Mouse (Mus musculus) brain, embryonic 14.5 days (tissue): ENCODE results near the gene Ric1. TPM values are rescaled to one million over a fixed set of nuclear protein-coding genes. Genes with fewer than 3 reads are reported as not detected.

Experiments
- DNase-seq: peaks from one replicate; pipeline ENCODE4 v3.0.0-alpha.2; 2011; ENCODE audit warnings: low read depth
- CTCF ChIP-seq: fragments of 200-500 bp; IDR thresholded peaks from 2 replicates; pipeline ENCODE4 v1.5.1; 2012; ENCODE audit warnings: inconsistent platforms, mild to moderate bottlenecking, moderate library complexity, borderline replicate concordance; ENCODE audit not compliant: insufficient read depth, insufficient read length; ENCODE audit errors: extremely low read depth
- POLR2A ChIP-seq: fragments of 200-500 bp; IDR thresholded peaks from 2 replicates; pipeline ENCODE4 v1.6.1; 2012; ENCODE audit warnings: mild to moderate bottlenecking, inconsistent platforms, borderline replicate concordance; ENCODE audit not compliant: poor library complexity, insufficient read depth, insufficient read length, severe bottlenecking; ENCODE audit errors: extremely low read depth
- polyA plus RNA-seq: library from polyadenylated mRNA; depleted of rRNA; stranded (reverse); fragments of >200 nt; gene quantifications from 2 replicates; pipeline ENCODE4 v1.2.3, GENCODE M21; 2012

The Ric1 gene
- polyA plus RNA-seq, 1 experiment, result 28.4 TPM

DNA sequence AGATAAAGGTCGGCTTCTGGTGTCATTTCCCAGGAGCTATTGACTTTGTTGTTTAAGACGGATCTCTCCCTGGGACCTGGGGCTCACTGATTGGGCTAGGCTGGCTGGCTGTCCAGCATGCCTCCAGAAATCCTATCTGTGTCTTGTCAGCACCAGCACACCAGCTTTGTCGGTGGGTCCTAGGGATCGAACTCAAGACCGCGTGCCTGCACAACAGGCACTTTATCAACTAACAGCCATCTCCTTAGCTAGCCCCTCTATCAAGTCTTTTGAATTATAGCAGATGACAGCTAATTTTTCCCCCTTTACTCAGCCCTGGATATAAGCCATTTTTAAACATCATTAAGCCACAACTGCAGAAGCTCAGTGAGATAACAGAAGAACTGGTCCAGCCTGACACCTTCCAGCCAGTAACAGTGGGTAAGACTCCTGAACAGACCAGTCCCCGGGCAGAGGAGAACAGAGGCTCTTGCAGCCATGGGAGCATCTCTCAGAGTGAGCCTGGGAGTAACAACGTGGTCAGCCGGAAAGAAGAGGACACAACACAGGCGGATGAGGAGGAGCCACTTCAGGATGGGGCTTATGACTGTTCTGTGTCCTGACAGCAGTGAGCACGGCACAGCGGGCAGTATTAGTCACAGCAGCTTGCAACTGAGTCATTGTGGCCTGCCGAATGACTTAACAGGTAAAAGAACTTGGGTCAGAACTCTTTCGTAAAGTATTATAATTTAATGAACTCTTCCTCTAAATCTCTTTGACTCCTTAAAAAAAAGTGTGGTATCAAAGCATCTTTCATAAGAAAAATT is 81.7 kb downstream of the Ric1 start:
- DNase-seq, result no peak
- TF ChIP-seq POLR2A (no peak), CTCF (no peak)

DNA sequence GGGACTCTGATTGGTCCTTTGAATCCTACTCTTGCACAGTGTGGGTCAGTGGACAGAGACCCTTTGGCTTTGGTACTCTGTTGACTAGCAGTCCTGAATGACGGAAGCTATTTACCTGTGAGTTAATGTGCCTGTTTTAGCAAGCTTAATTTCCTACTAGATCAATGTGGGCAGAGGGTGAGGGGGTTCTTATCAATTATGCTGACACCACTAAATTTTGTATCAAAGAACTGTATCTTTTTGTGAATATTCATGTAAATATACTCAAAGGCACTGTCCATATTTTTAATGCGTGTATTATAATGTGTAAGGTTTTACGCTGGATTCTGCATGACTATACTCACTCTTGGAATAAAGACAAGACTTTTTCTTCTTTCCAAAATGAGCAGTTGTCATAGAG is 82.6 kb downstream of the Ric1 start:
- DNase-seq, result no peak
- TF ChIP-seq CTCF (no peak), POLR2A (no peak)

DNA sequence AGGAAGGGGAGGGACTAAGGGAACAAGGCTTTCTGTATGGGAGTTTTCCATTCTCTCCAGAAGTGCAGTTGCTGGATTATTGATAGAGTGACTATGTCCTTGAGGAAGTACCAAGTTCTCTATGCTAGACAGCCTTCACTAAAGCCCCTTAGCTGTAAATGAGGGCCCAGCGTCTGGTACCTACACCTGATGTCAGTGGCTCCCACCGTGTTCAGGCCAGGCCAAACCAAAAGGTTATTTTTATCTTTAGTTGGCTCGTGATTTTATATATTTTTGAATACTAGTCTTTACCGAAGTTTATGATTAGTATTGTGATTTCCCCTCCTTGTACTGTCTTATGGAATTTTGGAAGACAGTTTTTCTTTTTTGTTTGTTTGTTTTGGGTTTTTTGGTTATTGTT is 85.4 kb downstream of the Ric1 start:
- DNase-seq, result no peak
- TF ChIP-seq CTCF, result no peak
- no peak for TF ChIP-seq POLR2A

DNA sequence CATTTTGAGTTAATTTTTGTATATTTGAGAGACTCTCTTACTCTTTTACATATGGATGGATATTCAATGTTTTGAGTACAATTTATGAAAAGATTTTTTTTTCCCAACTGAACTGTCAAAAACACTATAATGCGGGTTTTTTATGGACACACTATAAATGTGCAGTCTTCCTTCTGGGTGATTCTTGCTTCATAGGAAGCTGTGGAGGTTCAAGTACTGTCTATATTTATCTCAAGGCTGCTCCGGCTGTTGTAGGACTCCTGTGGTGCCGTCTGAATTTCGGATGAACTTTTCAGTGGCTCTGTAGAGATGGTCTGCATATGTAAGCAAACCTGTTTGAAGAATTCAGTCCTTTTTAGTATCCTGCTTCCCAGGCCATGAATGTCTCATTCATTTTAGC is 86.1 kb downstream of the Ric1 start:
- TF ChIP-seq POLR2A (no peak), CTCF (no peak)

DNA sequence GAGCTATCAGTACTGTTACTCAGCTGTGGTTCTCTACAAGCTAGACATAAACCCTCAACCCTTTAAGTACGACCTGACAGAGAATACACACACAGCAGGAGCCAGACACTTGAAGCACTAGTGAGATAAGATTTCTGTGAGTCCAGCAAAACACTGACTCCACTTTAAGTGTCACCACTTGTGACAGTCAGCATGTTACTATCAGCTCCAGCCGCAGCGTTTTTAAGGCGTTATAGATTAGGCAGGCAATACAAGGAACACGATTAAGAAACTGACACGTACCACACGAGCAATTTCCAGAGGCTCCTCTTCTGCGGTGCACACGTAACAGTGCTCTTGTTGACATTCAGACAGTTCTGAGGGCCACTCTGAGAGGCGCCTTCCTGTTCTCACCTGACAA is 88.8 kb downstream of the Ric1 start:
- no peak for DNase-seq
- TF ChIP-seq POLR2A, result no peak
- no peak for TF ChIP-seq CTCF

More for the DNA sequence above, 86.1 kb downstream of the Ric1 start:
- DNase-seq, result no peak

DNA sequence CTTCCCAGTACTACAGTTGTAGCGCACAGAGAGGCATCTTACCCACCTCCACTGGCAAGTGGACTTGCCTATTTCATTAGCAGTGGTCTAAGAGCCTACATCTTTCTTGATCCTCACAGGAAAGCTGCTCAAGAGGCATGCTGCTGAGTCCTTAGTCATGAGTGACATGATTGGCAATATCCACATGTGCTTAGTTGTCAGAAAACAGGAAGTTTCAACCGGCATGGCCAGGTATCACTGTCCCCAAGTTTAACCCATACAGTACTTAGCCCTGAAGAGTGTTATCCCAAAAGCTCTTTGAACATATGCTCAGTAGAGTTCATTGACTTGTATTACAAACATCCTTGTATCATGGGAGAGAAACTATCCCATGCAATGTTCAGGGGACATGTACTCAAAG is 90.0 kb downstream of the Ric1 start:
- TF ChIP-seq CTCF, result no peak
- no peak for TF ChIP-seq POLR2A
- no peak for DNase-seq

DNA sequence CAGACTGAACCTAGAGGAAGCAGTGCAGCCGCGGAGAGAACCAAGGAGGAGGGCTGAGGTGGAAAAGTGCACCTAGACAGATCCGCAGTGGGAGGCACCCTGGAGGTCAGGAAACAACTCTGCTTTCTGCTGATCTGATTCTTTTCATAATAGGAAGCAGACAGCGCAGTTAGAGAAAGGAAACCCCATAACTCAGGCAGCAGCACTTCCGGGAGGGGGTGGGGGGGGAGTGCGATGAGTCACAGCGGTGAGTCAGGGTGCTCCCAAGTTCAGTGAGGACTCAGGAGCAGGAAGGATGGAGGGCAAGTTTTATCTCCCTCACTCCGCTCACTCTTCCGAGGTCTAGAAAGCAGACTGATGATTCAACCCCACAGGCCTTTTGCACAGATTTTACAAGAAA is 119.0 kb downstream of the Ric1 start:
- DNase-seq, result no peak
- no peak for TF ChIP-seq POLR2A
- TF ChIP-seq CTCF, result no peak

DNA sequence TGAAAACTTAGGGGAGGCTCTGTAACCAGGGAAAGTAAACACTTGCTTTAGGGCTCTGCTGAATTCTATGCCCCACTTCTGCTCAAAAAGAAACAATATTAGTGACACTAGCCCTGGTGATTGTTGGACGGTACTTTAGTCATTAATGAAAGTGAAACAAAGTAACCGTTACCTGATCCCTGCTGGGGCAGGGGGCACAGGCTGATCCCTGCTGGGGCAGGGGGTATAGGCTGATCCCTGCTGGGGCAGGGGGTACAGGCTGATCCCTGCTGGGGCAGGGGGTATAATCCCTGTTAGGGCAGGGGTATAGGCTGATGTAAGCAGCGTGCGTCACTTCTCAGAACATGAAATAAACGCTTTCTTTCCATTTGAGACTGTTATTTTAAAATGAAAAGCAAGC is 119.4 kb downstream of the Ric1 start:
- no peak for DNase-seq
- no peak for TF ChIP-seq POLR2A
- no peak for TF ChIP-seq CTCF

DNA sequence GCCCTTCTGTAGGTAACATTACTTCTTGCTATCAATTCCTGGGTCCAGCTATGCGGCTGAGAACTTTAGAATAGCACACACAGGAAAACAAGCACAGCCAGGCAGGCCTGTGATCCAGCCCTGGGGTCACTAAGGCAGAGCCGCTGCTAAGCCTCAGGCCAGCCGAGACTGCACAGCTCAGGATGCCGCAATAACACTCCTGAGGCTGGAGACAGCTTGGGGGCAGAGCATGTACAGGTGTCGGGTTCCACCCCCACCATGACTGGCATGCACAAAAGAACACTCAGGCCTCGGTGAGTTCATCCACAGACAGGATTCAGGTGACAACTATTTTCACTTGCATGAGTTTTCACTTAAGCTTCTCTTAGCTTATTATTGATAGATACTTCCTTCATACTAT is 120.1 kb downstream of the Ric1 start:
- no peak for DNase-seq
- TF ChIP-seq POLR2A (no peak), CTCF (no peak)

DNA sequence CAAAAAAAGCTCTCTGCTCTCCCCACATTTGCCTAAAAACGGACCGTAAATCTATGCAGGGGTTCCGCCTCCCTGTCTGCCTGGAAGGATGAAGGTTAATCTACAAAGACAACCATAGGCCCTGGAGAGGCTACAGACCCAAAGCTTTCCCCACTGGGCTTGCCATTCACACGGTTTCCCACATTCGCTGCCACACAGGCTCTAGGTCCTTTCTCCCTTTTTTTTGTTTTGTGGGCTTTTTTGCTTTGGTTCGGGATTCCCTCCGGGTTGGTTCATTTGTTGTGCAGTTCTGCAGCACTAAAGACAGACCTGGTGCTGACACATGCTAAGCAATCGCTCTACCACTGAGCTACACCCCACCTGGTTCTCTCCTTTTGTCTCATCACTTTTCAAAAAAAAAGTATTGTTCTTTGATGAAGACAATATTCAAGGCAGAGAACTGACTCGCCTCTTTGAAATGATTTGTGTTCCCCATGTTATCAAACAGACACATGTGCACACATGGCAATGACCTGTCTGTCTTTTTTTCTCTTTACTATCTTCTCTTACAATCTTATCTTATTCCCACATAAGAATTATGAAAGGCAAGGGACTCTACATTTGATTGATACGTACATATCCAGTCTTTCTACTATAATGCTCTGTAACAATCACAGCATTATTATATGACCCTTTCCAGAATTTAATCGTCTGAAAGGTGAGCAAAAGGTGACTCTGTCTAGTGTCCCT is 121.3 kb downstream of the Ric1 start:
- TF ChIP-seq POLR2A (no peak), CTCF (no peak)
- no peak for DNase-seq

DNA sequence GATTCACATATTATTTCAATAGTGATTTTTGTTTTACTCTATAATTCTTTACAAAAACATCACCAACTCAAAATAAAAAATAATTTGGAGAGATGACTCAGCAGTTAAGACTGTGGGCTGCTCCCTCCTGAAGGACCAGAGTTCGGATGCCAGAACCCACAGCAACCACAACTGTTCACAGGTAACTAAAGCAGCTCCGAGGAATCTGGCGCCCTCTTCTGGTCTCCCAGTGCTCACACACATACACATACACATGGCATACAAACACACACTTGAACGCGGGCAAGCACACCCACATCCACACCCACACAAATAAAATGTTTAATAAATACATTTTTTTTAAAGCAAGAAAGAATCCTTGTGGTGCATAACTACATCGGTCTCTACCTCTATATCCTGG is 122.7 kb downstream of the Ric1 start:
- no peak for DNase-seq
- no peak for TF ChIP-seq POLR2A
- TF ChIP-seq CTCF, result peak; percentile 26; the same call in 1 of the 2 replicates

DNA sequence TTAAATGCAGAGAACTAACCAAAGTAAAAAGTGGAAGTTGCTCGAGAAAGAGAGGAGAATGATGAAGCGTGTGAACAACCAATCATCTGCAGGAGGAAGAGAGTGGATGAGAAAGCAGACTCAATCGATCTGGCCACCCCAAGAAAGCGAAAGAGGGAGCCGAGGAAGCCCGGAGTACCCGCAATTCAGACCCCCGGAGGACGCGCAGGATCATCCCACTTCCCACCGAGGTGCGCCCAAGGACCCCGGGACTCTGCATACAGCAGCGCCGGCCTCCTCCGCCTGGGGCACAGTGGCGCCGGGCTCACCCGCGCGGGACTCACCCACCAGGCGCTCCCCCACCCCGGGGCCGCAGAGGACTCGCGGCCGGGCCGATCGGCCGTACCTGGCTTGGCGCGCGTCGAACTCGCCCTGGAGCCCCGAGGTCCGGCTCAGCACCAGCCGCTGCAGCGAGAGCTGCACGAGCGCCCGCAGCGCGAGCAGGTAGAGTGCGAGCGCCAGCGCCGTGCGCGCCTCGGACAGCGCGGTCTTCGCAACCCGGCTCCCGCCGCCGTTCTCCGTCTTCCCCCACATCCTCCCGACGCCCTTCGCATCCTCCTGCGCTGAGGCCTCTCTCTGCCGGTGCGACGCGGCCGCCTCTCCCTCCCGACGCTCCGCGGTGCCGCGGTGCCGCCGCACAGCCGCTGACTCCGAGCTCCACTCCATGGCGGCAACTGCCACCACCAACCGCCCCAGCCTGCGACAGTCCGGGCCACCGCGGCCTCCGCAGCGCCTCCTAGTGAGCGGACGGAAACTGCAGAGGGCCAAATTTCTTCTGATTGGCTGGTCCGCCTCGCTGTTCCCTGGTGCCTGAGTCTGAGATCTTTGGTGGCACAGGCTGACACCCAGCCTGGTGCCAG is 125.8 kb downstream of the Ric1 start, which contains the start of gene Ermp1:
TSS of gene Ermp1 (minus strand) at position 765 of the 899 bp plus-strand sequence.
- peak; percentile 96 for DNase-seq
- TF ChIP-seq CTCF, result peak; percentile 96
- TF ChIP-seq POLR2A, result peak; percentile 97

DNA sequence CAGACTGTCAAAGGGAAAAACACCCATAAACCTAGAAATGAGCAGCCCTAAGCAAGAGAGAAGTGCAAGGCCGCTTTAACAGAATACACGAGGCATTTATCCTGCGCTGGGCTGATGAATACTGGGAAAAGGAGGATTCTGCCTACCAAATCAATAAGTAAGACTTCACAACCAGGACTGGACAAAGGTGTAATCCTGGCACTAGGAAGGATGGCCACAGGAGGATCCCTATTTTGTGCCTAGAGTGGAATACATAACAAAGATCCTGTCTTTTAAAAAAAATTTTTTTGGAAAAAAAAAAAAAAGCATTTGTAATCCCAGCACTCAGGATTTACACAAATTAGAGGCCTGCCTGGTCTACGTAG is 126.5 kb downstream of the Ric1 start:
- no peak for DNase-seq
- TF ChIP-seq CTCF (no peak), POLR2A (no peak)
